Mouse (Mus musculus) embryo, embryonic 9.5 days (tissue): ENCODE data around the gene Akr1b8.
"Not testable (repeated sequence)": the region's sequence is repeated elsewhere in the genome, so short reads cannot be mapped to it uniquely, and the experiment has no call there.

ENCODE experiments used
- DNase-seq: peaks from one replicate; pipeline ENCODE4 v3.0.0-alpha.2; 2017; ENCODE audit errors: extremely low spot score

Gene Akr1b8

DNA sequence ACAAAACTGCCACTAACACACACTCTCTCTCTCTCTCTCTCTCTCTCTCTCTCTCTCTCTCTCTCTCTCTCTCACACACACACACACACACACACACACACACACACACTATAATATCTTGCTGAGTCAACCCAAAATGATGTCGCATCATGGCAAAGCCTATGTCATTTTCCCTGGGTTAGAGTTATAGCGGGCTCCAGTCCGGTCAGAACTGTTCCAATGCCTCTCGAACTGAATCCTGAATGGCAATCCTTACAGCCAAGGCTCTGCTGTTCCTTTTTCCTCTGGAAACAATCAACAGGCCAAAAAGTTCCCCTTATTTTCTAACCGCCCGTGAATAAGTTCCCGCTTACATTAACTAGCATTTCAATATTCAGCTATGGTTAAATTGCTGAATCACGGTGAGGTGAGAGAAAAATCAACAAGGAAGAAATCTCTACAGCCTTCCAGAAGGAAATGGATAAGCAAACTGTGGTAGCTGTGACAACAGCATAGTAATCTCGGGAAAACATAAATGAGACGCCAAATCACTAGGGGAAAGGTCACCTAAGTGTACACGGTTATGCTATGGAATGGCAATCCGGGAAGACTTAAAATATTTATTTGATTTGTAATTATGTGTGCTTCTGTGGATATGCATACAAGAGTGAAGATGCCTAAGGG, 3.8 kb upstream of the Akr1b8 start:
- no peak for DNase-seq

DNA sequence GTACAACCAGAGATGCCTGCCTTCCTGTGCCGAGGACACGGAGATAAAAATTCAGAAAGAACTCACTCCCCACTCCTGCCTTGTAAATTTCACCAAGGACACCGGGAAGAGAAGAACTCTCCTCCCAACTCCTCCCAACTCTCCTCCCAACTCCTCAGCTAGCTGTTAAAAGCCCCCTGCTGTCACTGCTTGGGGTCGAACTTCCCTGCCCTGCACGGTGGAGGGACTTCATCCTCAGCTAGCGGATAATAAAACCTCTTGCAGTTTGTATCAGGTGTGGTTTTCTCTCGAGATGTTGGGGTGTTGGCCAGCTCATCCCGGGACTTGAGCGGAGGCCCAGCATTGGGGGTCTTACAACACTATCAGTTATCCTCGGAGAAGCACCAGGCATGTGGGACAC, 2.4 kb upstream of the Akr1b8 start:
- not testable (repeated sequence) for DNase-seq

DNA sequence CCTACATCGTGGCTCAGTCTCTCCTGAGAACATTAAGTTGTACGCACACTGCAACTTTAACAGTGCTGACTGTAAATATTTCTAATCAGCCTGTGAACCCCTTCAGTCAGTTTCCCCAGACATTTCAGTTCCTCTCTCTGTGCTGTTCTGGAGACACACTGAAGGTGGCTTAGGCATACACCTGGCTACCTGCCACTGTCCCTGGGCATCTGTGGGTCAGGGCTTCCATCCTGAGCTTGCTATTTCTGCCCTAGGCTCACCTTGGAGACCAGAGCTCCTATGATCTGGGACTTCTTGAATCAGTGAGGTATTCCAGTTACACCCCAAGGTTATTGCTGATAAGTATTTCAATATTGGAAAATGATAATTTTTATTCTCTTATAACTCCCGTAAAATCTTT, 1.5 kb upstream of the Akr1b8 start:
- no peak for DNase-seq

DNA sequence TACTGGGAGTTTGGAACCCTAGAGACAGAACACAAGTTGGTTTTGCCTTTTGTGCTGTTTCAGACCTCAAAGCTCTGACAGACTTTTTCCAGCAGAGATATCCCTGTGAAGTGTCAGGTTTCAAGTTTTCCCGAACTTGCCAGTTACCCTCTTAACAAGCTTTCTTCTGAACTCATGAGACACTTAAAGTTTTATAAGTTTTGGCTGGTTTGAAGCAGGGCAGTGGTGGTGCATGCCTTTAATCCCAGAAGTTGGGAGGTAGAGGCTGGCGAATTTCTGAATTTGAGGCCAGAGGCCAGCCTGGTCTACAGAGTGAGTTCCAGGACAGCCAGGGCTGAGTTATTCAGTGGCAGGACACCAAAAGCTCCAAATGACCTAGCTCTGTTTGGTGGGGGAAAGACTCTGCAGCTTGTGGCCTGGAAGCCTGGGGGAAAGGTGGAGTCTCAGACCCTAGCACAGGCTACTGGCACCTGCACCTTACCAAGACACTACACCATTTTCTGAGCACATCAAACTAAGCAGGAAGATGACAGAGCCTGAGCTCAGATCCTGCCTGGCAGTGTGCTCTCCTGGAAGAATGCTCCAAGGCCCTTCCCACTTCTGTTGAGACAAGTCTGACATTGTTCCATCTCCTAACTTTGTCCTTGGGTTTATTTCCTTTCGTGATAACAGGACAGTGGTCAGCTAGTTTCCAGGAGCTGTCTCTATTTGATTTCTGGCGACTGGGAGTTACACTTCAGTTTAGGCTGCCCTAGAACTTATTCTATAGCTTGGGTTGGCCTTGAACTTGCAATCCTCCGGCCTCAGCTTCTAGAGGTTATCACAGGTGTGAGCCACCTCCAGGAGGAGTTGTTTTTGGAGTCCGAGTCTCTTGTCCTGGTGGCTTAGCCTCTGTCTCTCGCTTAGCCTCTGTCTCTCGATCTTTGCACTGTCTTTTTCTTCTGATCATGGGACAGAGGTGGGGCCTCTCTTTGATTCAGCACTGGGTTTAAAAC, 732 bp downstream of the Akr1b8 start:
- no peak for DNase-seq

DNA sequence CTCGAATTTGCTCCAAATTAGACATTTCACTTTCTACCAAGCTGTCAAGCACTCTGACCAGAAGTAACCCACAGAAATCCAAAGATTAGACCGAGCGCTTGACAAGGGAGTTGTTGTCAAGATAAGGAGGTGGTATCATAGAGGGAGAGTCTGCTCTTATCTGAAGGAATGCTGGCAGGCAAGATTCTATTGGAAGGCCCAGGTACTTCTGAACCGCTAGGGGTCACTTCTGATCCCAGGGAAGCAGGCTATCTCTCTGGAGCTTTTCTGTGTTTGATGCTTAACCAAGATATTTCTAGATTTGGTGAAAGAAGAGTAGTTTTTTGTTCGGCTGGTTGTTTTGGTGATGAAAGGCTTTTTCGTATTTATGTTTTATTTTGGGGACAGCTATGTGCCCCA, 1.4 kb downstream of the Akr1b8 start:
- DNase-seq = no peak

DNA sequence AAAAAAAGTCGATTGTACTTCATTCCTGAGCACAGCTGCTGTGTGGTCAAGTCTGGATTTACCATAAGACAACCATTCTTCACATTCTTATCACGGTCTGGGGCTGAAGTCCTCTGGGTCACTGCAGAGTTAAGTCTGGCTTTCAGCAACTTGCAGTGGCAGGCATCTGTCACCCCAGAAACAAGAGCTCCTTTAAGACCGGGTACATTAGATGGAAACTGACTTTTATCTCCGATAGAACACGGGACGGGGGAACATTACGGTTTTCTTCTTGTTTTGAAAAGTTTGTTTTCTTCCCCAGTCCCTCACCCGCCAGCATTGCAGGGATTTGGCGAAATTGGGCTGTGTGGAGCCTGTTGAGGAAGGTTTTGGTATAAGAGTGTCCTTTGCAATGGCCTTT, 1.9 kb downstream of the Akr1b8 start:
- DNase-seq = no peak

DNA sequence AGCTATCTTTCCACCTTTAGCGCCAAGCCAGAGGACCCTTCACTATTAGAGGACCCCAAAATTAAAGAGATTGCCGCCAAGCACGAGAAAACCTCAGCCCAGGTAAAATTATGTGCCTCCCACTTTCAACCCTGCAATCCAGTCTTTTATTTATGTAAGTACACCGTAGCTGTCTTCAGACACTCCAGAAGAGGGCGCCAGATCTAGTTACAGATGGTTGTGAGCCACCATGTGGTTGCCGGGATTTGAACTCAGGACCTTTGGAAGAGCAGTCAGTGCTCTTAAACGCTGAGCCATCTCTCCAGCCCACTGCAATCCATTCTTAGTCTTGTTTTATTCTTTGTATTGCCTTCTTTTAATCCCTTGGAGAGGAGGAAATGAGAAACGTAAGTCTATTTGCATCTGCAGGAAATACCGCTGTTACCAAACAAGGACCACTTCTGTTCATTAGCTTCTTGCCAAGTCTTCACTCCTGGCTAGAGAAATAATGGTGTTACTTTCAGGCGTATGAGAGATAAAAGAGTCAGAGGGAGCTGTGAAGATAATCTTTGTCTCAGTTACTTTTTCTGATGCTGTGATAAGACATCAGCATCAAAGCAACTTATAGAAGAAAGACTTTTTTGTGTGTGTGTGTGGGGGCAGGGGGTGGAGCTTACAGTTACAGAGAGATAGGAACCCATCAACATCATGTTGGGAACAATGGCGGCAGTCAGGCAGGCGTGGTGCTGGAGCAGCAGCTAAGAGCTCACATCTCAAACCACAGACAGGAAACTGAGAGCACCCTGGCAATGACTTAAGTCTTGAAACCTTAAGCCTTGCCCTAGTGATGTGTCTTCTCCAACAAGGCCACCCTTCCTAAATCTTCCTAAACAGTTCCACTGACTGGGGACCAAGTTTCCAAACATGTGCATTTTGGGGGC, 10.6 kb downstream of the Akr1b8 start:
- no peak for DNase-seq

DNA sequence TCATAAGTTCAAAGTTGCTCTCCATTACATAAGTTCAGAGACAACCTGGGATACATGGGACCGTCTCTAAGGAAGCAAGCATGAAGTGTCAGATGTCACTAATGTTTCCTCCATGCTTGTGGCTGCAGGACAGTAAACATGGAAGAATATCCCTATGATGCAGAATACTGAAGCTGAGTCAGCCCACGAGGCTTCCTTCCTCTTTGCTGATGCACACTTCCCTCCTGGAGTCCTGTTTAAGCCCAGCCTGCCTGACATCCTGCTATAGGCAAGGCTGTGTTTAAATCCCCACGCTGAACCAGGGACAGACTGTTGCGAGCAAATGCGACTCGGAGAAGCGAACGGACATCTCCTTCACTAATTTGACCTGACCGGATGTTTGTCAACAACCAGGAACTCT, 14.1 kb downstream of the Akr1b8 start:
- DNase-seq = no peak

DNA sequence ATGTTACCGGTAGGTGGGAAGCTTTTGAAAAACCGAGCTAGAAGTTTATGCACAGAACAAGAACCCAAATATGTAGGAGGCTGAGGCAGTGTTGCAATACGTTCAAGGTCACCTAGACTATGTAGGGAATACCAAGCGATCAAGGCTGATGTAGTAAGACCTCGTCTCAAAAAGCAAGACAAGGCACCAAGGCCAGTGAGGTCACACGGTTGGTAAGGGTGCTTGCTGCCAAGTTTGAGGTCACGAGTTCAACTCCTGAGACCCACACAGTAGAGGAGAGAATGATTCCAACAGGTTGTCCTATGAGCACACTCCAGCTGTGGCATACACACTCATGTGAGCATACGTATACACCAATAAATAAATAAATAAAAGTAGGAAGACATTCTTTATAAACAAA, 16.2 kb downstream of the Akr1b8 start:
- DNase-seq = no peak

DNA sequence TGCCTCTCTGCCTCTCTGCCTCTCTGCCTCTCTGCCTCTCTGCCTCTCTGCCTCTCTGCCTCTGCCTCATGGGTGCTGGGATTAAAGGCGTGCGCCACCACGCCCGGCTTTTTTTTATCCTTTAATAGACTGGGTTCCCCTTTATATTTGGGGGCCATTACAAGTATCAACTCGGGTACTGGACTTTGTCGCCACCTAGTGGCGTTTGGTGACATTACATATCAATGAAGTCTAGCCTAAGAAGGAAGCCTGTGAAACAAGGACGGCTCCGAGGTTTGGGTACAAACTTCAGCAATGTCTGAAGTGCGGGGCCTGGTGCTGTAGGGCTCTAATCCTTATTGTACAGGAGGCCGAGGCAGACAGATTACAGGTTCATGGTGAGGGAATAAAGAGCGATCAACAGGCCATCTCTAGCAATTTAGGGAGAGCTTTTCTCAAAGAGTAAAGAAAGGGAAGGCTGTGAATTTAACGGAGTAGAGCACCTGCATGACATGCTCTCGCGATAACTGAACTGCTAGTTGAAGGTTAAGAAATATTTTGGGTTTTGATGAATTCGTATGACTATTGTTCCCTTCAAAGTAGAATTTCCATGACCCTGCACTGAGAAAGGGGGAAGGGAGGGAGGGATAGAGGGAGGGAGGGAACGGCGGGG, 17.9 kb downstream of the Akr1b8 start:
- peak; percentile 75 for DNase-seq

DNA sequence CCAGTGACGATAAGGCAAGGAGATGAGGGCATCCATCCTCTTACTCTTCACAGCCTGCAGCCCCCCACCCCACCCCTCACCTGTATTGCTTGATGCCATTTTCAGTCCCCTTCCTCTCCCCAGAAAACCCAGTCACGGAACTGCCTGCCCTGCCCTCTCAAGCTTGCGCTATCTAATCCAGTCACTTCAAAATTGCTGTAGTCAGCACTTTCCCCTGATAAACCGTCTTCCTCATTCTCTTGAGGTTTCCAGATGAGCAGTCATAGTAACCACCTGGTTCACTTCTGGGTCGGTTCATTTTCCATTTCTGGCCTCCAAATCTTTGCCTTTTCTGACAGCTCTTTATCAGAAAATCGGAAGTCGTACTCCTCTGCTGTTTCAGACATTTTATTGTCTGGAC, 19.9 kb downstream of the Akr1b8 start:
- no peak for DNase-seq

DNA sequence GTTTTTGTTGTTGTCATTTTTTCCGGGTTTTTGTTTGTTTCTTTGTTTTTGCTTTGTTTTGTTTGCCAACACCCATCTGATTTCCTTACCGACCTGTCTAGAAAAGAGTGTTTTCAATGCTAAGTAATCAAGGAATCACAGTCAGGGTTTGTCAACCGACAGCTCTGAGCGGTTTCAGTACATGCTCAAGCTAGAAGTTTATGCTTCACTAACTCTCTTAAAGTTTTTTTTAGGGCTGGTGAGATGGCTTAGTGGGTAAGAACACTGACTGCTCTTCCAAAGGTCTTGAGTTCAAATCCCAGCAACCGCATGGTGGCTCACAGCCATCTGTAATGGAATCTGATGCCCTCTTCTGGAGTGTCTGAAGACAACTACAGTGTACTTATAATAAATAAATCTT, 22.0 kb downstream of the Akr1b8 start:
- not testable (repeated sequence) for DNase-seq

DNA sequence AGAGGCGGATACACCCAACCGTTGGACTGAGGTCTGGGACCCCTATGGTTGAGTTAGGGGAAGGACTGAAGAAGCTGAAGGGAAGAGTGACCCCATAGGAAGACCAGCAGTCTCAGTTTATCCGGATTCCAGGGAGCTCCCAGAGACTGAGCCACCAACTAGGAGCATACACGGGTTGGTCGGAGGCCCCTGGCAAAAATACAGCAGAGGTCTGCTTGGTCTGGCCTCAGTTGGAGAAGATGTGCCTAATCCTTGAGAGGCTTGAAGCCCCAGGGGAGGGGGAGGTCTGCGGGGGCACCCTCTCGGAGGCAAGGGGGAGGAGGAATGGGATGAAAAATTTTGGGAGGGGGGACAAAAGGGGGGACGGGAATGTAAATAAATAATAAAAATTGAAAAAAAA, 29.5 kb downstream of the Akr1b8 start:
- DNase-seq = no peak

DNA sequence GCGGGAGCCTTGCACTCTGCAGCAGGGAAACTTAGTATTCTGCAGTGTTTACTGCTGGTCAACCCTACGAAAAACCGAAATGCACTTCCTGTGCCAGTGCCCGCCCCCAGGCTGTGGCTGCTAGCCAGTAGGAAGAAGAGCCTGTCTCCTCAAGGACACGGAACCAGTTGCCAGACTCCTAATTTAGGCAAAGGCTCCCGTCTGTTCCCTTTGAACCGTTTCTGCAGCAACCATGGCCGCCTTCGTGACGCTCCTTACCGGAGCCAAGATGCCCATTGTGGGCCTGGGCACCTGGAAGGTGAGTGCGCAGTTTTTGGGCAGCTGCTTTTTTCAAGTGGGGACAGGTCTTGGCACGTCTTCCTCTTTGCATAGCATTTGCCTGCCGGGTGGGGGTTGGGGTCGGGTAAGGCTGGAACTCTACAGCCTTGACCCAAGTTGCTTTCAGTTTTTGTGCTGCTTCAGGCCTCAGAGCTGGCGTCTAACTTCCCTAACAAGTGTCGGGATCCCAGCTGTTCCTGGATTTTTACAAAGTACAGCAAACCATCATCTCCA, 30.3 kb downstream of the Akr1b8 start, which contains the start of gene Akr1b10:
Gene Akr1b10 (plus strand): TSS at position 109 of the 552 bp plus-strand sequence.
- peak; percentile 70 for DNase-seq

DNA sequence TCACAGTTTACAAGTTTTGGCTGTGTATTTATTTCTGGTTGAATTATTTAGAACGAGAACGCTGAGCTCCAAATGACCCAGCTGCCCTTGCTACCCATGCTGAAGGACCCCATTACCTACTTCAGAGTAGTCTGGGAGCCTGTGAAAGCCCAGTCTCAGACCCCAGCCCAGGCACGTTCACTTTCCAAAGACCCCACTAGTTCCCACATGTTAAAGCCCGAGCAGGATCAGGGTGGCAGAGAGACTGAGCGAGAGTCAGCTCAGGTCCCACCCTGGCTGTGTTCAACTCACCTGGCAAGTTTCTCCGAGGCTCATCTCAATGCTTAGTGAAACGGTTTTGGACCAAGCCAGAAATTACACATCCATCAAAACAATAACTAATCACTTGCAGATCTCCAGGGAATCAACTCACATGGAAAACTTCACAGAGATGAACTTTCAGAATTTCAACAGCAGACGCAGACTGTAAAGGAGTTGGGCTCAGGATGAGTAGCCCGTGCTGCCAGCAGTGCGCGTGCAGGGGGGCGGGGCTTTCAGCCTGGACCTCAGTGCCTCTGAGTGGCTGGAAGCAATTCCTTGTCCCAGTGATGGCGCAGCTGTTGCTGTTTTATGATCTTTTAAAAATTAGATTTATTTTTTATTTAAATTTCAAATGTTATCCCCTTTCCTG, 30.9 kb downstream of the Akr1b8 start:
- DNase-seq = peak; percentile 44

DNA sequence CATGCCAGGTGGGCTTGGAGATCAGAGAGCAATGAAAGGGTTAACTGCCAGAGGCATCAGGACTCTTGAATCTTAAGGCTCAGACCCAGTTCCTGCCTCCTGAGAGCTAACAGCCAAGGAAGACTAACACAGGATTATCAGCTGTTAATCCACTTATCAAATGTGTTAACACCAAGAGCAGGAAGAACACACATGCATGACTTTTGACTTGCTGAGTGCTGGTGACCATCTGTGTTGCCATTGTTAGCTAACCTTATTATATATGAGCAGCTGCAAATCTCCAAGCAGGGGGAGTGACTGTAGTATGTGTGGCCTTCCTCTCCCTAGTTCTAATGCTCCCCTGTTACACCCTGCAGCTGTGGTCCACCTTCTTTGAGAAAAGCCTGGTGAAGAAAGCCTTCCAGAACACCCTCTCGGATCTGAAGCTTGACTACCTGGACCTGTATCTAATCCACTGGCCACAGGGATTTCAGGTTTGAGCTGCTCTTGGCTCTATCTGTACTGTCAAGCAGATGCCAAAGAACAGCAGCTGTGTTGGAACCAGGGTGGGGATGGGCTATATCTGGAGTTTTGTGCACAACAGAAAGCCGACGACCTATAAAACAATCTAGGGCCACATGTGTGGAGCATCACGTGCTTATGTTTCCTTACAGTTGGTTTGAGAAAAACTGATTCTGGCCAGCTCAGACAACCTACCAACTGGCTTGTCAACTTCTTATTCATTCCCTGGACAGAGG, 34.7 kb downstream of the Akr1b8 start:
- no peak for DNase-seq

DNA sequence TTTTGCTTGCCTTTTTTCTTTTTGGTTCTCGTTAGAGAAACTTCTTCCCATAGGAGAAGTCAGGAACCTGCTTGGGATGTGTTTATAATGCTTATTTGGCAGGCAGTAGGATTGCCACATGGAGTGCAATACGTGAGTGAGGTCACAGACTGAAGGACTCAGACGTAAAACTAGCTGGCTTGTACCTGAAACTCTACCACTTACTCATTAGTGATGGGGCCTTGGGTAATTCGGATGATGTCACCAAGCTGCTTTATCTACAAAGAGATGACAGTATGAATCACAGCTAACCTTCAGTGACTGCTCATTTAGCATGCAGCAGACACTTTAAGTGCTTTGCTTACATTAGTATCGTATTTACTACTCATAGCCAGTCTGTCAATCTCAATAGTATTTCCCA, 42.0 kb downstream of the Akr1b8 start:
- no peak for DNase-seq

DNA sequence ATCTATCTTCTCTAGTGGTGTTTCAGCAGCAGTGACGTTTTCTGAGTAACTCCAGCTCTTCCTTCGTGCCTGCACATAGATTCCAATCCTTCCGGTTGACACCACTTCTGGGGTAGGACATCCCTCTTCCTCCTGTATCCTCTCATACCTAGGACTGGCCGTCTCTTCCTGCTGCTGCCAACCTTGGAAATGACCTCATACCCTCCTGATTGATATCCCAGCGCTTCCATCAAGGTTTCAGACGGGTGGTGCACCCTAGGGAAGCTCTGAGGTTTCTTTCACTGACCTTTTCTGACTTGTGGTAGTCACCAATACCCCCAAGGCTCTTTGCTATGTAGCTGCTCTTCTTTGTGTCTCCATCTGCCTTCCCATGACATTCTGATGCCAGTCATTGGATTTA, 44.5 kb downstream of the Akr1b8 start:
- DNase-seq = no peak

DNA sequence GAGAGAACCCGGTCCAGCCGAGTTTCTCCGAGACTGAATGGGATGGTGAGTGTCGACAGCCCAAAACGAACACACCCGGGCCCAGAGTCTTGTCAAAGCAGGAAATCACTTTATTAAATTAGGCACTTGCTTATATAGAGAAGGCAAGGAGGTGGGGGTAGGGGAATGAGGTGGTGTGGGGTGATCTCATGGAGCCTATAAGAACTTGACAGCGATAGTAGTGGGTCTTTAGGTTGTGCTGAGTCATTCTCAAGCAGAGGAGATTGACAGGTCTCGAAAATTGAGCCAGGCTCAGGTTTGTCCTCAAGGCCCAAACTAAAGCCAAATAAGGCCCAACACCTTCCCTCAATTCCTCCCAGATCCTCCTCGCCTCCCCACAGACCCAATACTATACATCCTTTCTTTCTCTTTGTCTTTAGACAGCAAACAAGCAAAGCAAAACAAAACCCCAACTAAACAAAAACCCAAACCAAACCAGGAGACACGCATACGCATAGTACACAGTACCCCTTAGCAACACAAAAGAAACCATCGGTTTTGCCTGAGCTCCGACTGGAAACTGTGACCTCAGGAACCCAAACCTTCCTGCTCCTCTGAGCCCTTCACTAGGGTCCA, 45.8 kb downstream of the Akr1b8 start:
- DNase-seq = no peak
